Mouse (Mus musculus) cortical plate, adult 2 months (tissue): ENCODE results near the gene Fam169b. TPM values are rescaled to one million over a fixed set of nuclear protein-coding genes. Genes with fewer than 3 reads are reported as not detected.

Experiments
- H3K27ac ChIP-seq: fragments of 200-500 bp; 2 replicates; pipeline ENCODE4 v1.5.1; 2012; ENCODE audit warnings: low read length, control low read depth, inconsistent platforms; ENCODE audit not compliant: insufficient read depth
- H3K4me1 ChIP-seq: fragments of 200-500 bp; 2 replicates; pipeline ENCODE4 v1.6.1; 2011; ENCODE audit warnings: low read length; ENCODE audit not compliant: control insufficient read depth, insufficient read depth
- H3K4me3 ChIP-seq: fragments of 200-500 bp; 2 replicates; pipeline ENCODE4 v1.5.1; 2011; ENCODE audit warnings: mild to moderate bottlenecking, low read length, control low read depth; ENCODE audit not compliant: insufficient read depth
- CTCF ChIP-seq: fragments of 200-500 bp; IDR thresholded peaks from 2 replicates; pipeline ENCODE4 v1.5.1; 2011; ENCODE audit warnings: mild to moderate bottlenecking, control low read depth, low read length; ENCODE audit not compliant: insufficient read depth; ENCODE audit errors: extremely low read depth
- POLR2A ChIP-seq: fragments of 200-500 bp; IDR thresholded peaks from 2 replicates; pipeline ENCODE4 v1.6.1; 2011; ENCODE audit warnings: mild to moderate bottlenecking, low read length, control low read depth; ENCODE audit not compliant: insufficient read depth; ENCODE audit errors: extremely low read depth
- polyA plus RNA-seq: library from polyadenylated mRNA; depleted of rRNA; stranded (reverse); fragments of >200 nt; gene quantifications from 2 replicates; pipeline ENCODE4 v1.2.3, GENCODE M21; 2012

The Fam169b gene
- polyA plus RNA-seq, 1 experiment = 0.27 TPM

DNA sequence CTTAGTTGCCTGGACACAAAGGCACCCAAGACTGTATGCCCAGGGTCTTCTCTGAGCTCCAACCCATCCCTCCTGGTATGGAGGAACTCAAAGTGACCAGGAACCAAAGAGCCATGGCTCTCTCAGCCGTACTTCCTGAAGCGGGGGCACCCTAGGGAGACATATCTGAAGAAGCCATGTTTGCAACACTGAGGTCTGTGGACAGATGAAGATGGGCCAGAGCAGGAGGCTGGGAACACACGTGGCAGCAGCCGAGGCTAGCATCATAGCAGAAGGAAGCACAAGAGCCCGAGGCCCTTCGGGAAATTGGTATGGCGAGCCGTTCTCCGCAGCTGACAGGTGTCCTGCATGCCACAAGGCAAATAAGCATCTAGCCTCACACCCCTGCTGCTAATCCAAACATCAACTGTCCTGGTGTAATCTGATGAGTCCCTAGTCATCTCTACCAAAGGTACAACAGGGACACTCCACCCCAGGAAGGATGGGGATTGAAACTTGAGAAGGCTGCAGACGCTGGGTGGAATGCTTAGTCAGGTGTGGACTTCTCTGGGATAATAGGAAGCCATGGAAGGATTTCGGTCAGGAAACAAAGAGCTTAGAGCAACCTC is 34.3 kb upstream of the Fam169b start:
- no peak for TF ChIP-seq CTCF
- no peak for TF ChIP-seq POLR2A
- H3K27ac ChIP-seq = no peak overlapping the region
- no peak overlapping the region for H3K4me3 ChIP-seq
- H3K4me1 ChIP-seq = no peaks in the 10 kb centered on the region

DNA sequence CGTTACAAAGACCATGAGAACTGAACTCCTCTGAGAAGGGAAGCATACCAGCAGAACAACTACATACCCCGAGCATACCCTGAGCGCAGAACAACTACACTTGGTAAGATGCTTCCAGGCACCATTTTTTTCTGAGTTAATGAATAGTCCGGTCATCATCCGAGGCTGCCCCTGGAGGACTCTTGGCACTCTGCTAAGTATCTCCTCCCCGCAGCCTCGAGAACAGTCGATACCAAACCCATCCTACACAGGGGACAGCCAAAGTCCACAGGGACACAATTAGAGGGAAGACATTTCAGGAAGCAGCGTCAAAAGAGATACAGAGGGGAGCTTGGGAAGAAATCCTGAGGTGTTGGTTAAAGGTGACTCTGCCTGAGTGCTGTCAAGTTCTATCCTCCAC is 32.4 kb upstream of the Fam169b start:
- H3K4me1 ChIP-seq = no peaks in the 10 kb centered on the region
- no peak overlapping the region for H3K27ac ChIP-seq
- TF ChIP-seq POLR2A (no peak), CTCF (no peak)
- H3K4me3 ChIP-seq = no peak overlapping the region

DNA sequence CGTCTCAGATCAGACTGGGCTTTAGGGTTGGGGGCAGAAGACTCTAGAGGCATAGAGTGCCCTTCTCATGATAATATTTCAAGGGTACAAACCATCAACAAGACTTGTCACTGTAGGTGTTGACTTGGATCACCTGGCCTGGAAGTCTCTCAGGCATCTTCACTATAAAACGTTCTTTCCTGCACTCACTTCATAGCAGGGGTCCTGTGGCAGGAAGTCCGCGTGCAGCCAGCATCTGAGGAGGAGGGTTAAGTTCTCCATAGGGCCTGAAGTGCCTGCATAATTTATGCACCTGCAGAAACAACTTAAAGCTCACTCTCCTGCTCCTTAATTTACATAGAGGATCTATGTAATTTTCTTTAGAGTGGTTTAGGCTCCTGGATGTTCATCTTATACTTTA is 28.0 kb upstream of the Fam169b start:
- no peaks in the 10 kb centered on the region for H3K4me1 ChIP-seq
- TF ChIP-seq CTCF = no peak
- no peak for TF ChIP-seq POLR2A
- H3K27ac ChIP-seq = no peak overlapping the region
- H3K4me3 ChIP-seq = no peak overlapping the region

DNA sequence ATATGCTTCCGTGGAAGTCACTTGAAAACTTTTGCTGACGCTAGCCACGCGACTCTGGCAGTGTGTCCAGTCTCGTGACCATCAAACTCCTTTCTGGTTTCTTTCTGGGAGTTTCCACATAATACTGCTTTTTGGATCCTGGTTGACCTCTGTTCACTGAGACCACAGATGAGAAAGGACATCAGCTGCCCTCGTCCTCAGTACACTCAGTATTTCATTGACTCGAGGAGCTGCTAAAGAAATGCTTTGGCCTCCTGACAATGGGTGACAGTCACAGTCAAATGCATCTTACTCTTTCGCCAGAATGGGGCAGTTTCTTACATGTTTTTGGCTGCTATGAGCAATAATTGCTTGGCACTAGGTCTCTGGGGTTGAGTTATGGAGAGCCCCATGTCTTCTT is 27.4 kb upstream of the Fam169b start:
- Histone ChIP-seq H3K4me3 (no peak overlapping the region), H3K4me1 (no peaks in the 10 kb centered on the region), H3K27ac (no peak overlapping the region)
- TF ChIP-seq CTCF (no peak), POLR2A (no peak)

DNA sequence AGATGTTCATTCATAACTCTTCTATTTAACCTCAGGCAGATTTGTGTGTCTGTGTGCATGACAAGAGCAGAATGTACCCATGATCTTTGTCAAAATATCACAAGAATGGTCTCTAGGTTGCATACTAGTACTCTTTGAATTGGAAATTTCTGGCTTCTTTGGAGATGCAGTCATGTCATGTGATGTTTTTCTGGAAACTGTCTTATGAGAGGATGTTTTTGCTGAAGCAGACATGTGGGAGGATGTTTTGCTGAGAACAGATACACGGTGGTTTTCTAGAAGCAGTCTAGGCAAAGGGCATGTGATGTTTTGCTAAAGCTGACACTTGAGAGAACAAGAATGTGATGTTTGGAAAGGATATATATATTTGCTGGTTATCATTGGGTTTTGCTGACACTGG is 23.2 kb upstream of the Fam169b start:
- no peak overlapping the region for H3K27ac ChIP-seq
- no peaks in the 10 kb centered on the region for H3K4me1 ChIP-seq
- H3K4me3 ChIP-seq = no peak overlapping the region
- TF ChIP-seq CTCF (no peak), POLR2A (no peak)

DNA sequence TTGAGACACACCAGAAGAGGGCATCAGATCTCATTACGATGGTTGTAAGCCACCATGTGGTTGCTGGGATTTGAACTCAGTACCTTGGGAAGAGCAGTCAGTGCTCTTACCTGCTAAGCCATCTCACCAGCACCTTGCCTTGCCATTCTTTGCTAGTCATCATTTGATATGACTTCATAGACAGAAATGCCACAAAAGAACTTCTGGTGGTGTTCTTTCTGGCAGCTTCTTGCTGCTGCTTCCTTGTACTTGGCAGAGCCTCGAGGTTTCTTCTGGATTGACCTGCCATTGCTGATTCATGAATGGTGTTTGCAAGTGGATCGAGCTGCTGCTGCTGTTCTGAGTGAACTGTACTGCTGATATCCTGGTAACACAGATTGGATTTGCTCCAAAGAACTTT is 22.7 kb upstream of the Fam169b start:
- Histone ChIP-seq H3K4me1 (no peaks in the 10 kb centered on the region), H3K27ac (no peak overlapping the region), H3K4me3 (no peak overlapping the region)
- TF ChIP-seq CTCF = no peak
- no peak for TF ChIP-seq POLR2A

DNA sequence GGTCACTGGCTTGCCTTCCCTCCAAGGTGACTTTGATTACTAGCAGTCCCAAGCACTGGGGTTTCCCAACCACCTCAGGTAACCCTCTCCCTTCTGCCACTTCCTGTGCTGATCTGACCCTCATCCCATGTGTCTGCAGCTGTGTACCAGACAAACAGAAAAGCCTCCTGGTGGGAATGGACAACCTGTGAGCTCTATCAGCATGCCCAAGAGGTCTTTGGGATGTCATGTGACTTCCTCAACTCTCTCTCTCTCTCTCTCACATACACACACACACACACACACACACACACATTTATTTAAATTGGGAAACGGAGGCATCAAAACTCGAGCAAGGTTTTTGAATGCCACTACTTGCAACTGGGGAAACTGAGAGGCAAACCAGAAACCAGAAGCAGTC is 15.9 kb upstream of the Fam169b start:
- no peak overlapping the region for H3K4me3 ChIP-seq
- TF ChIP-seq CTCF (no peak), POLR2A (no peak)
- H3K4me1 ChIP-seq = peaks cover 2% of the 10 kb centered on the region; the same call in 1 of the 2 replicates
- no peak overlapping the region for H3K27ac ChIP-seq

DNA sequence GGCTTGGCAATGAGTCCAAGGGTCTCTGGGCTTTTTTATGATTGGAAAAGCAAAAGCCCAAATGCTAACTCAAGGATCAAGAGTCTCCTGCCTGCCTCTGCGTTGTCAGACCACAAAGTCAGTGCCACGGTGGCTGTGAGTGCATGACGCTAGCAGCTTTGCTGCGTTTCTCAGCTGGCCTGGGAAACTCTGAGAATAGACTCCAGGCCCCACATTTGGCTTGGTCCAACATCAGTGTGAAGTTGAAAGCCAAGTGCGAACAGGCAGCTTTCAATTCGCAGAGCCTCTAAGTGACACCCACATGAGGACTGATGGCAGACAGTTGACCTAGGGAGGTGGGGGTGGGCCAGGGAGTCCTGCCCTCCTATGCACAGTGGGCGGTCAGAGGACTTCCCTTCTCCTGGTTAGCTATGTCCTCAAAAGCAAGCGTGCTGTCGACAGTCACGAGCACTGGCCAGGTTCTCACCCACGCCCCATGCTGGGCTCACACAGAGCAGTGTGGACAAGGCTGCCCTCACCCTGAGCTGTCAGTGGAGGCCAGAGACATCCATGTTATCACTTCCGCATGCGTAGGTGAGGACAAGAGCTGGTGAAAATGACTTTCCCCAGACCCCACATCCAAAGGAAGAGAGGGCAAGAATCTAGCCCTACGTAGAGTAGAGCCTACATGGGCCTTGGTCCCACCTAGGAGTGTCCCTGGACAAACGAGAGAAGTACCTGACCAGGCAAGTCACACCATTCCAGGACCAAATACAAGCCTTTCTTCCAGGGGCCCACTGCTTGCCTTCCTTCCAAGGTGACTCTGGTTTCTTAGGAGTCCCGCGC is 15.1 kb upstream of the Fam169b start:
- peaks cover 4% of the 10 kb centered on the region for H3K4me1 ChIP-seq
- no peak for TF ChIP-seq POLR2A
- no peak for TF ChIP-seq CTCF
- H3K4me3 ChIP-seq = no peak overlapping the region
- no peak overlapping the region for H3K27ac ChIP-seq

DNA sequence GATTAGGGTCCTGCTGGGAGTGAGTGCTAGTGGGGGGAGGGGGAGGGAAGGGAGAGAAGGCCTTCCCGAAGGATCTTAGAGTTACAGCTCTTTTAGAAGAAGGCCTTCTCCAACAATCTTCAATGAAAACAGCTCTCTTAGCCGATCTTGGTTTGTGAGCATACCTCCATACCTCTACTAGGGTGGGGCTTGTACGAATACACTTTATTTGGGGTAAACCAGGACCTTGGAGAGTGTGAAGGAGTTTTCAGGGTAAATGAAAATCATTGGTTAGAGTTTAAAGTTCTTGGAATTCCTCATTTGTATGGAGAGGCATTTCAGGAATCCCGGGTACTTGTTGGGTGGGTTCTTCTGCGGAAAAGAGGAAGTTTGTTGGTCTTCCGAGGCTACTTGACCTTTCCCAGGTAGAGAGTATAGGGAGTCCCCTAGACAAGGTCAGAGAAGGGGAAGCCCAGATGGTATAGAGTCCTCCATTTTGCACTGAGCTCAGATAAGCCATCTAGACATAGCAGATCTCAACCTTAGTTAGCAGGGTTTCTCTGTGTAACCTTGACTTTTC is 14.0 kb upstream of the Fam169b start:
- H3K27ac ChIP-seq = no peak overlapping the region
- TF ChIP-seq POLR2A = no peak
- no peak for TF ChIP-seq CTCF
- no peak overlapping the region for H3K4me3 ChIP-seq
- peaks cover 4% of the 10 kb centered on the region for H3K4me1 ChIP-seq

DNA sequence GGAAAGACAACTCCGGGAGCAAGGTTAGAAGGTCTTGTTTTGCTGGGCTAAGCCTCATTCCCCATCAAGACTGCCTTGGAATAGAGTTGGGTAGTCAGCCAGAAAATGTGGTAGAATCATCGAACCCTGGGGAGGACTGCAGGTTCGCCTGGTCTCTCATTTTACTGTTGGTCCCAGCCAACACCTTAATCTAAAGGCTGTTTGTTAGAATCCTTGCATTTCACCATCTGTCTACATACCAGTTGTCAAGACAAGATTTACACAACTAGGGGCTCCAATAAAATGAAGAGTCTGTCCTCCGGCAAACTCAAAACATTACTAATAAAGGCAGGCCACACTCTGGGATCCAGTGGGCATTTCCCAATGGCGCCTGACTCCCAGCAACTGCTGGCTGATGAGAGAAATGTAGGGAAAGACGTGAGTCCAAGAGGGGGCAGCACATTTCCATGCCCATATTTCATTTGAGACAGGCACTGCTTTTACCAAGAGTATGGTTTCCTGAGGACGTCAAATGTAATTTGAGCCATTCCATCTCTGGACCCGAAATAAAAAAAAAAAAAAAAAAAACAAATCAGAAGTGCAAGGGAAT is 10.9 kb upstream of the Fam169b start:
- TF ChIP-seq POLR2A = no peak
- TF ChIP-seq CTCF = no peak
- H3K4me3 ChIP-seq = no peak overlapping the region
- no peak overlapping the region for H3K27ac ChIP-seq
- H3K4me1 ChIP-seq = peaks cover 2% of the 10 kb centered on the region
